Mouse (Mus musculus): ENCODE data around the gene Ptcd1.
"Not testable (repeated sequence)": the region's sequence is repeated elsewhere in the genome, so short reads cannot be mapped to it uniquely, and the experiment has no call there.

The Ptcd1 gene

GRCm38 (mm10) chr5:145114606-145115473 is 52.1 kb downstream of the Ptcd1 start:
- no peak for DNase-seq (ENCODE audit: low spot score in 2 of 2)

GRCm38 (mm10) chr5:145114071-145114605 is 52.8 kb downstream of the Ptcd1 start, which contains the start of gene Arpc1b:
Arpc1b (plus strand) TSS chr5:145114215.
- no peak for DNase-seq (ENCODE audit: low spot score in 2 of 2)

GRCm38 (mm10) chr5:145113416-145113815 is 53.5 kb downstream of the Ptcd1 start:
- no peak for DNase-seq (ENCODE audit: low spot score in 2 of 2)

GRCm38 (mm10) chr5:145112566-145112965 is 54.3 kb downstream of the Ptcd1 start:
- DNase-seq (ENCODE audit: low spot score in 2 of 2): no peak

GRCm38 (mm10) chr5:145110401-145110800 is 56.5 kb downstream of the Ptcd1 start:
- no peak for DNase-seq (ENCODE audit: low spot score in 2 of 2)

GRCm38 (mm10) chr5:145105694-145106275 is 61.1 kb downstream of the Ptcd1 start:
- no peak for DNase-seq (ENCODE audit: low spot score in 2 of 2)

GRCm38 (mm10) chr5:145104328-145104727 is 62.6 kb downstream of the Ptcd1 start:
- no peak for DNase-seq (ENCODE audit: low spot score in 2 of 2)

GRCm38 (mm10) chr5:145102706-145103105 is 64.2 kb downstream of the Ptcd1 start:
- DNase-seq (ENCODE audit: low spot score in 2 of 2): no peak

- not testable (repeated sequence) for DNase-seq (ENCODE audit: low spot score in 2 of 2)
Measured at GRCm38 (mm10) chr5:145101451-145101850, 65.5 kb downstream of the Ptcd1 start.

GRCm38 (mm10) chr5:145100960-145101359 is 65.9 kb downstream of the Ptcd1 start:
- DNase-seq (ENCODE audit: low spot score in 2 of 2): no peak

- no peak for DNase-seq (ENCODE audit: low spot score in 2 of 2)
Measured at GRCm38 (mm10) chr5:145098340-145098821, 68.5 kb downstream of the Ptcd1 start.

All from right cerebral cortex, postnatal 36 days (tissue).